Mouse (Mus musculus): ENCODE measurements at regions not wholly inside any gene's neighbourhood (a gene's known extent, or its start where the extent isn't known, plus 50 kb on each side); places are given as distances from the start of the nearest gene placed in this dataset.

GRCm38 (mm10) chr15:97462006-97462405 lies 214.9 kb upstream of the Amigo2 start:
- Histone ChIP-seq H3K27ac (ENCODE audit: insufficient read depth, low read depth, low read length) (no peak overlapping the region), H3K4me3 (ENCODE audit: insufficient read depth, low read depth, low read length) (no peak overlapping the region), H3K4me1 (ENCODE audit: control insufficient read depth, insufficient read depth, low read length) (peaks cover 10% of the 10 kb centered on the region; the same call in 1 of the 2 replicates)
- TF ChIP-seq POLR2A (IDR thresholded peaks at IDR 0.05; ENCODE audit: insufficient read depth, low read depth, low read length) (no peak), CTCF (IDR thresholded peaks at IDR 0.05; ENCODE audit: insufficient read depth, low read depth, low read length) (no peak)
- WGBS: 57% methylated on average over 7 of the region's 7 CpGs

DNA sequence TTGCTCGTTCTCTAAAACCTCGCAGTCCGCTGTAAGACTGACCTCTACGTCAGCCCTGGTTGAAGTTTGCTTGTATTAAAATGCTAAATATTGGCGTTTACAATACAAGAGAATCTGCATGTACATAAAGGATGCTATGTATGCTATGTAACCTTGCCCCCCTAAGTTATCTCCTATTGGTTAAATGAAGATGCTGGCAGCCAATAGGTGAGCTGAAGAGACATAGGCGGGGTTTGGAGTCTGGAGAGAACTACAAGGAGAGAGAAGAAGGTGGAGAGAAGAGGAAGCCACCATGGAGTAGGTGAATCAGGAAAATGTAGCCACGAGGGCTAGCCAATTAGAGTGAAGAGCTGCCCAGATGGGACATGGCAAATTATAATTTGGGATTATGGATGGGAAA lies 214.0 kb upstream of the Amigo2 start:
- H3K4me1 ChIP-seq (ENCODE audit: control insufficient read depth, insufficient read depth, low read length): peaks cover 10% of the 10 kb centered on the region; the same call in 1 of the 2 replicates
- H3K4me3 ChIP-seq (ENCODE audit: insufficient read depth, low read depth, low read length): no peak overlapping the region
- no peak overlapping the region for H3K27ac ChIP-seq (ENCODE audit: insufficient read depth, low read depth, low read length)
- no peak for TF ChIP-seq CTCF (IDR thresholded peaks at IDR 0.05; ENCODE audit: insufficient read depth, low read depth, low read length)
- no peak for TF ChIP-seq POLR2A (IDR thresholded peaks at IDR 0.05; ENCODE audit: insufficient read depth, low read depth, low read length)
- WGBS: 85% methylated on average over 7 of the region's 7 CpGs

GRCm38 (mm10) chr15:97460360-97460719 lies 213.3 kb upstream of the Amigo2 start:
- Histone ChIP-seq H3K4me1 (ENCODE audit: control insufficient read depth, insufficient read depth, low read length) (peaks cover 8% of the 10 kb centered on the region; the same call in 1 of the 2 replicates), H3K4me3 (ENCODE audit: insufficient read depth, low read depth, low read length) (no peak overlapping the region), H3K27ac (ENCODE audit: insufficient read depth, low read depth, low read length) (no peak overlapping the region)
- TF ChIP-seq POLR2A (IDR thresholded peaks at IDR 0.05; ENCODE audit: insufficient read depth, low read depth, low read length): no peak
- TF ChIP-seq CTCF (IDR thresholded peaks at IDR 0.05; ENCODE audit: insufficient read depth, low read depth, low read length): no peak
- 75% methylated on average over 7 of the region's 7 CpGs for WGBS

DNA sequence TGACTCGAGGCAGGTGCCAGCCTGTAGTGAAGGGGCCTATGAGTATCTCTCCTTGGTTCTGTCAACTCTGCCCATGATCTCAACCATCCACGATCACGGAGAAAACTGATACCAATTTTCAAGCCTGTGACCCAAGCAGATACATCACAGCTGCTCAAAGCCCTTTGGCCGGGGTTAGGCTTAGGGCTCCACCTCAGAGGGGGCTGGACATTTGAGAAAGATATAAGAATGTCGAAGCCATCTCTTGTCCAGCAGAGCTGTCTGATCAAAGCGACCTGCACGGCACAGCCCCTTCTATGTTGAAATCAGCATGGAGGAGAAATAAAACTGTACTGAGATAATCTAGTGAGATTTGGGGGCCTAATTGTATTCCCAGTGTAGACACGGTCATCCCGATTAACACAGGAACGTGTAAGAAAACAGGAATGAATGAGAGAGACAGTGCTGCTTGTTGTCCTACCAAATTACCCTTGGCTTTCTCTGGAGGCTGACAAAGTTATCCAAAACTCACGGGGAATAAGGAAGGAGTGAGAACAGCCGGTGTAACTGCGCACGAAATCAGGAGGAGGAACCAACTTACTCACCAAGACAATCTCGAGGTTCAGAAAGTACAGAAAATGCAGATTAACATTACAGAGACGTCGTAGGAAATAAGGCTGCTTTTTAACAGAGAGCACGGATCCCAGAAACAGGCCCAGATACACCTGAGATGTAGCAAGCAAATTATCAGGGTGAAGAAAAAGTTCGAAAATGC lies 212.7 kb upstream of the Amigo2 start:
- H3K4me1 ChIP-seq (ENCODE audit: control insufficient read depth, insufficient read depth, low read length): 0 out of 2 replicates have a peak, but pooled peaks cover 5% of the 10 kb centered on the region
- H3K4me3 ChIP-seq (ENCODE audit: insufficient read depth, low read depth, low read length): no peak overlapping the region
- WGBS: 90% methylated on average over 19 of the region's 19 CpGs
- TF ChIP-seq POLR2A (IDR thresholded peaks at IDR 0.05; ENCODE audit: insufficient read depth, low read depth, low read length) (no peak), CTCF (IDR thresholded peaks at IDR 0.05; ENCODE audit: insufficient read depth, low read depth, low read length) (no peak)
- H3K27ac ChIP-seq (ENCODE audit: insufficient read depth, low read depth, low read length): no peak overlapping the region

DNA sequence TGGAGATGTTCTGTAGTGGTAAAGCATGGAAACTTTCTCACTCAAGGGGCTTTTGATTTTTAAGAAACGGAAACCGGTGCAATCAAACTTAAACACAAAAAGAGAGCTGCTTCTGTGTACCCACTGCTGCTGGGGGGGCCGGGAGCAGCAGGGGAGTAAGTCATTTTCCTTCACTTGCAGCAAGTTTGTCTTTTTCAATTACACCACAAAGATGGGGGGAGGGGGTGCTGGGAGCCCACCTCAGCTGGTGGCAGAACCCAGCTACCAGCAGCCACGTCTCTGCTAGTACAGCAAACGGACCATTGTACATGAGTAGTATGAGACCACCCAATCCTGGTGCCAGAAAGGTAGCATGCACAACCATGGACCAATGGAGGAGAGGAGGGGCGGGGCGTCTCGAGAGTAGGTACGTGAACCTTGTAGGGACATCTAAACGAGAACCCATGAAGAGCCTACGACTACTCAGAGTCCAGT lies 211.7 kb upstream of the Amigo2 start:
- no peak for TF ChIP-seq POLR2A (IDR thresholded peaks at IDR 0.05; ENCODE audit: insufficient read depth, low read depth, low read length)
- TF ChIP-seq CTCF (IDR thresholded peaks at IDR 0.05; ENCODE audit: insufficient read depth, low read depth, low read length): no peak
- no peak overlapping the region for H3K27ac ChIP-seq (ENCODE audit: insufficient read depth, low read depth, low read length)
- H3K4me3 ChIP-seq (ENCODE audit: insufficient read depth, low read depth, low read length): no peak overlapping the region
- whole genome bisulfite sequencing: 67% methylated on average over 11 of the region's 11 CpGs
- 0 out of 2 replicates have a peak, but pooled peaks cover 5% of the 10 kb centered on the region for H3K4me1 ChIP-seq (ENCODE audit: control insufficient read depth, insufficient read depth, low read length)

- Histone ChIP-seq H3K27ac (ENCODE audit: insufficient read depth, low read depth, low read length) (no peak overlapping the region), H3K4me1 (ENCODE audit: control insufficient read depth, insufficient read depth, low read length) (0 out of 2 replicates have a peak, but pooled peaks cover 5% of the 10 kb centered on the region), H3K4me3 (ENCODE audit: insufficient read depth, low read depth, low read length) (no peak overlapping the region)
- no peak for TF ChIP-seq POLR2A (IDR thresholded peaks at IDR 0.05; ENCODE audit: insufficient read depth, low read depth, low read length)
- no peak for TF ChIP-seq CTCF (IDR thresholded peaks at IDR 0.05; ENCODE audit: insufficient read depth, low read depth, low read length)
- WGBS: 43% methylated on average over 17 of the region's 17 CpGs
Measured at GRCm38 (mm10) chr15:97458139-97458747, 211.2 kb upstream of the Amigo2 start.

DNA sequence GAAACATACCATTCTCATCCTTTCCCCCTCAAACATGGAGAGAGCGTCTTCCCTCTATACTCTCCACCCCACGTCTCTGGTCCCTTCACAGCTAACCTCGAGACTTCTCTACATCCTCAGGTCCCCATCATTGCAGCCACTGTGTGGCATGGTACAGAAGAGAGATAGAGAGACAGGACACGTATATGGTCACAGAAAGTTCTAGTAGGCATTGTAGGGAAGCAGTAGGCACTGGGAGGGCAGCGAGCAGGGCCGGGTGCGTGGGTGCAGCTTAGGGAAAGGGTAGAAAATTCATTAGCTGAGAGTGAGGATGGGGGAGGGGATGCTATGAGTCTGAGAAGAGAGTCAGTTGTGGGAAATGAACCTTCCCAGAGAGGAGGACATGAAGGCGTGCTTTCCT lies 210.4 kb upstream of the Amigo2 start:
- 84% methylated on average over 8 of the region's 8 CpGs for WGBS
- H3K4me1 ChIP-seq (ENCODE audit: control insufficient read depth, insufficient read depth, low read length): 0 out of 2 replicates have a peak, but pooled peaks cover 5% of the 10 kb centered on the region
- no peak overlapping the region for H3K4me3 ChIP-seq (ENCODE audit: insufficient read depth, low read depth, low read length)
- TF ChIP-seq CTCF (IDR thresholded peaks at IDR 0.05; ENCODE audit: insufficient read depth, low read depth, low read length) (no peak), POLR2A (IDR thresholded peaks at IDR 0.05; ENCODE audit: insufficient read depth, low read depth, low read length) (no peak)
- H3K27ac ChIP-seq (ENCODE audit: insufficient read depth, low read depth, low read length): no peak overlapping the region

DNA sequence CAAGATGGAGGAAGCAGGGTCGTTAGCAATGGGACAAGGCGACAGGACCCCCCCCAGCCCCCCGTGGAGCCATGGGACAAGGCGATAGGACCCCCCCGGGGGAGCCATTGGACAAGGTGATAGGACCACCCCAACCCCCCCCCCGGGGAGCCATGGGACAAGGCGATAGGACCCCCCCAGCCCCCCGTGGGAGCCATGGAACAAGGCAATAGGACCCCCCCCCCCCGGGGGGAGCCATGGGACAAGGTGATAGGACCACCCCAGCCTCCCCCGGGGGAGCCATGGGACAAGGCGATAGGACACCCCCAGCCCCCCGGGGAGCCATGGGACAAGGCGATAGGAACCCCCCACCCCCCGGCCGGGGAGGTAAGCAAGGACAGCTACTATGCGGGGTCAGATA lies 209.9 kb upstream of the Amigo2 start:
- TF ChIP-seq POLR2A (IDR thresholded peaks at IDR 0.05; ENCODE audit: insufficient read depth, low read depth, low read length): no peak
- TF ChIP-seq CTCF (IDR thresholded peaks at IDR 0.05; ENCODE audit: insufficient read depth, low read depth, low read length): no peak
- 0 out of 2 replicates have a peak, but pooled peaks cover 5% of the 10 kb centered on the region for H3K4me1 ChIP-seq (ENCODE audit: control insufficient read depth, insufficient read depth, low read length)
- WGBS: 96% methylated on average over 16 of the region's 16 CpGs
- no peak overlapping the region for H3K27ac ChIP-seq (ENCODE audit: insufficient read depth, low read depth, low read length)
- H3K4me3 ChIP-seq (ENCODE audit: insufficient read depth, low read depth, low read length): no peak overlapping the region

DNA sequence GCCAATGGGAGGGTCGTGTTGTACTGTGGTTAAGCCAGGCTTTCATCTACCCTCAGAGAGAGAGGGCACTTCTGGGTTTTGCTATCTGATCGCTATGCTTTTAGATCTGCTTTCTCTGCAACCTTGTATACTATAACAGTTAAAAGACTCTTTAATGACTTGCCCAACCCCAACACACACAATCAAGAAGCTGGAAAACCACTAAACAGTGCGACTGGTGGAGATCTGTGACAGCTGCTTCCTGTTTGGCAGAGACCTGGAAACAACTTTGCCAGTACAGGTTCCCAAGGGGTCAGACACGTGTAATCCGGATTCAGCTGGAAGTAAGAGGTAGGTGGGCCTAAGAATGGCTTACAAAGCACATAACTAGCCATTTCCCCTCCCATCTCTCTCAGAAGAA lies 208.6 kb upstream of the Amigo2 start:
- Histone ChIP-seq H3K4me3 (ENCODE audit: insufficient read depth, low read depth, low read length) (no peak overlapping the region), H3K27ac (ENCODE audit: insufficient read depth, low read depth, low read length) (no peak overlapping the region), H3K4me1 (ENCODE audit: control insufficient read depth, insufficient read depth, low read length) (0 out of 2 replicates have a peak, but pooled peaks cover 5% of the 10 kb centered on the region)
- 79% methylated on average over 5 of the region's 5 CpGs for WGBS
- no peak for TF ChIP-seq POLR2A (IDR thresholded peaks at IDR 0.05; ENCODE audit: insufficient read depth, low read depth, low read length)
- TF ChIP-seq CTCF (IDR thresholded peaks at IDR 0.05; ENCODE audit: insufficient read depth, low read depth, low read length): no peak
